Comparison of ENCODE assay signal across 10 mouse cellular contexts in the genomic region with DNA sequence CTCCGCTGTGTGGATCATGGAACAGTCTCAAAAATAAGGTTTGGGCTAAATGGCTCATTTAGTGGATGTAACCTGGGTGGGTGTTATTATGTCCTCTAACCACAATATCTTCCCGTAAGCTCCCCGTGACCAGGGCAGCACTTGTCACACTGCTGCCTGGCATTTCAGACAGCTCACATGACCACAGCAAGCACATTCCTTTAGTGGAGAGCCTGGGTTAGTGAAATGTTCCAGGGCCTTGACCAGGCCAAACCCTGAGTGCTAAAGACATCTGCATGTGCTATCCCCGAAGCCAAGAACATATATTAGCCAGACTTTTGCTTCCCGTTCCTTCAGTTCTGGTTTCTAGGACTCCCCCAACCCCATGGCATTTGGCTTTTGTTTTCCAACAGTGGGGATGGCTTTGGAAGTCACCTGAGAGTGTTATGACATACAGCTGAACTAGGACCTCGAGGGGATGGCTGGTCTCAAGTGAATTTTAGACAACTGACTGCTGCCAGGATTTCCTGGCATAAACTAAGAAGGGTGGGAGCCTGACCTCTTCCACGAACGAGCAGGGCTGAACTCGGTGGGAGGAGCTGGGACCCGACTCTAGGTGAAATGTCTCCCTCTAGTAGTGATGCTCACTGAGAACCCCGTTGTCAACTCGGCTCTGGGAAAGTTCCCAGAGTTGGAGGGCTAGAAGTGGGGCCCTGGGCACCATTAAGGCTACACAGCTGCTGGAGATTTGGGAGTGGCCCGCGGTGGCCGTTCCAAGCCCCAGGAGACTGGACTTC. TPM values are rescaled to one million over a fixed set of nuclear protein-coding genes. Genes with fewer than 3 reads are reported as not detected.
DNase-seq lines count a peak whose midpoint lies in the region; ATAC-seq and TF ChIP-seq lines count a peak whose summit lies in the region.
"Had no signal": no experiment of that assay in that cellular context is flagged by ENCODE, and none has a peak within 500 bp of the region (broad histone marks: within the 10 kb centered on the region; RNA-seq: fewer than 3 reads in every experiment).

No protein-coding gene starts in this region.

- H3K4me3 ChIP-seq in neural tube, embryonic 15.5 days (replicated peaks) = no peak overlapping the region
- H3K4me3 ChIP-seq in intestine, postnatal 0 days (ENCODE audit: low read depth, low read length) = no peak overlapping the region
- H3K4me3 ChIP-seq in stomach, postnatal 0 days (ENCODE audit: low read depth, low read length) = peak overlapping the region; percentile 0; the same call in 1 of the 2 replicates

- H3K27ac ChIP-seq in neural tube, embryonic 15.5 days (replicated peaks) = no peak overlapping the region
- H3K27ac ChIP-seq in intestine, postnatal 0 days (ENCODE audit: low read depth, low read length) = no peak overlapping the region
- no peak overlapping the region for H3K27ac ChIP-seq in stomach, postnatal 0 days (replicated peaks)

- ATAC-seq in neural tube, embryonic 15.5 days (ENCODE audit: low FRiP score) = no peak
- ATAC-seq in intestine, postnatal 0 days = no peak
- no peak for ATAC-seq in stomach, postnatal 0 days (ENCODE audit: low FRiP score, low TSS enrichment)
- no peak for ATAC-seq in erythroblast, adult 5-6 weeks (replicated peaks; ENCODE audit: low FRiP score, poor library complexity, severe bottlenecking)

- no peak for TF ChIP-seq EP300 in stomach, postnatal 0 days (optimal IDR thresholded peaks at IDR 0.05)

- H3K4me1 ChIP-seq in neural tube, embryonic 15.5 days = 0 out of 2 replicates have a peak, but pooled peaks cover 6% of the 10 kb centered on the region
- H3K4me1 ChIP-seq in intestine, postnatal 0 days (replicated peaks; ENCODE audit: control insufficient read depth, insufficient read depth, low read length) = no peaks in the 10 kb centered on the region
- H3K4me1 ChIP-seq in stomach, postnatal 0 days (replicated peaks; ENCODE audit: control insufficient read depth, insufficient read depth) = no peaks in the 10 kb centered on the region

- 47% methylated on average over 15 of the region's 15 CpGs for WGBS in neural tube, embryonic 15.5 days
- 29% methylated on average over 15 of the region's 15 CpGs for WGBS in intestine, postnatal 0 days
- 29% methylated on average over 15 of the region's 15 CpGs for WGBS in stomach, postnatal 0 days

- no peaks in the 10 kb centered on the region for H3K9me3 ChIP-seq in neural tube, embryonic 15.5 days (replicated peaks)
- no peaks in the 10 kb centered on the region for H3K9me3 ChIP-seq in intestine, postnatal 0 days (ENCODE audit: control insufficient read depth)
- no peaks in the 10 kb centered on the region for H3K9me3 ChIP-seq in stomach, postnatal 0 days (ENCODE audit: control insufficient read depth, low read length)

- H3K27me3 ChIP-seq in neural tube, embryonic 15.5 days (replicated peaks) = no peaks in the 10 kb centered on the region
- H3K27me3 ChIP-seq in intestine, postnatal 0 days (replicated peaks; ENCODE audit: control insufficient read depth, insufficient read depth, low read length) = no peaks in the 10 kb centered on the region
- no peaks in the 10 kb centered on the region for H3K27me3 ChIP-seq in stomach, postnatal 0 days (ENCODE audit: control insufficient read depth, insufficient read depth, low read length)

- DNase-seq in adrenal gland, postnatal 14 days = peak; percentile 50
- DNase-seq in adrenal gland, adult 8-10 months = no peak
- DNase-seq in neural tube, embryonic 10.5 days (ENCODE audit: extremely low spot score, low spot score) = no peak
- no peak for DNase-seq in stomach, postnatal 0 days (ENCODE audit: low spot score)
- DNase-seq in layer of hippocampus, adult 11-12 months (ENCODE audit: low spot score) = no peak
- DNase-seq: cerebellum, adult 11-12 months; midbrain, embryonic 14.5 days had no signal

- peaks cover 35% of the 10 kb centered on the region for H3K36me3 ChIP-seq in neural tube, embryonic 15.5 days
- peaks cover 6% of the 10 kb centered on the region; the same call in 1 of the 2 replicates for H3K36me3 ChIP-seq in intestine, postnatal 0 days (ENCODE audit: control insufficient read depth, insufficient read depth)
- no peaks in the 10 kb centered on the region for H3K36me3 ChIP-seq in stomach, postnatal 0 days (ENCODE audit: control insufficient read depth, insufficient read depth, low read length)

- TF ChIP-seq CTCF in intestine, postnatal 0 days (IDR thresholded peaks at IDR 0.05; ENCODE audit: low read depth) = no peak
- no peak for TF ChIP-seq CTCF in stomach, postnatal 0 days (IDR thresholded peaks at IDR 0.05; ENCODE audit: low read depth)

- H3K4me2 ChIP-seq in neural tube, embryonic 15.5 days = peak overlapping the region; percentile 17; the same call in 1 of the 2 replicates
- peak overlapping the region; percentile 44 for H3K4me2 ChIP-seq in intestine, postnatal 0 days (replicated peaks; ENCODE audit: low read depth)
- peak overlapping the region; percentile 35 for H3K4me2 ChIP-seq in stomach, postnatal 0 days (replicated peaks; ENCODE audit: low read depth)

- no peak overlapping the region for H3K9ac ChIP-seq in neural tube, embryonic 15.5 days (replicated peaks)
- no peak overlapping the region for H3K9ac ChIP-seq in intestine, postnatal 0 days (ENCODE audit: low read depth, low read length)
- 0 out of 2 replicates have a peak overlapping the region, but pooled peaks have one; percentile 14 for H3K9ac ChIP-seq in stomach, postnatal 0 days (ENCODE audit: low read length)

RNA-seq across cellular contexts. Expression of gene Gnpat, which starts 29.2 kb away (rescaled TPM):
- 120 and 127 TPM in 2 replicates for total RNA-seq in adrenal gland, postnatal 14 days (2021)
- total RNA-seq in adrenal gland, adult 8-10 months (2022) = 100 to 1,000 TPM in 3 of 4 experiments, 10 to 100 TPM in 1; 93.8 to 131 (median 107) TPM
- polyA plus RNA-seq in neural tube, embryonic 15.5 days (2015; fragmentation: Nextera tagmentation; extraction: Ambion mirVana) = 67.3 and 77.7 TPM in 2 replicates
- polyA plus RNA-seq in intestine, postnatal 0 days (2015; fragmentation: Nextera tagmentation; extraction: Ambion mirVana) = 31.0 and 31.9 TPM in 2 replicates
- polyA plus RNA-seq in stomach, postnatal 0 days (2015; fragmentation: Nextera tagmentation; extraction: Ambion mirVana) = 41.1 and 41.4 TPM in 2 replicates
- 29.7 and 35.0 TPM in 2 replicates for total RNA-seq in erythroblast, adult 5-6 weeks (2015; ENCODE audit: low replicate concordance)
- 18.0 and 40.7 TPM in 2 replicates for total RNA-seq in erythroblast, adult 5-6 weeks (2017; ENCODE audit: low replicate concordance)

RNA-seq across cellular contexts. Expression of gene 2810004N23Rik, which starts 29.3 kb away (rescaled TPM):
- total RNA-seq in adrenal gland, postnatal 14 days (2021) = 27.0 and 29.8 TPM in 2 replicates
- 10 to 100 TPM; 27.5 to 31.3 (median 29.2) TPM for total RNA-seq in adrenal gland, adult 8-10 months (2022)
- polyA plus RNA-seq in neural tube, embryonic 15.5 days (2015; fragmentation: Nextera tagmentation; extraction: Ambion mirVana) = 22.0 and 26.7 TPM in 2 replicates
- polyA plus RNA-seq in intestine, postnatal 0 days (2015; fragmentation: Nextera tagmentation; extraction: Ambion mirVana) = 17.7 and 20.6 TPM in 2 replicates
- polyA plus RNA-seq in stomach, postnatal 0 days (2015; fragmentation: Nextera tagmentation; extraction: Ambion mirVana) = 20.2 and 21.3 TPM in 2 replicates
- total RNA-seq in erythroblast, adult 5-6 weeks (2015; ENCODE audit: low replicate concordance) = 5.6 and 7.1 TPM in 2 replicates
- 9.2 and 9.8 TPM in 2 replicates for total RNA-seq in erythroblast, adult 5-6 weeks (2017; ENCODE audit: low replicate concordance)

RNA-seq across cellular contexts. Expression of gene Trim67, which starts 40.7 kb away (rescaled TPM):
- 4.7 and 5.4 TPM in 2 replicates for total RNA-seq in adrenal gland, postnatal 14 days (2021)
- total RNA-seq in adrenal gland, adult 8-10 months (2022) = 1 to 10 TPM in 3 of 4 experiments, under 1 TPM in 1; 0.99 to 2.9 (median 1.3) TPM
- polyA plus RNA-seq in neural tube, embryonic 15.5 days (2015; fragmentation: Nextera tagmentation; extraction: Ambion mirVana) = 23.6 and 28.3 TPM in 2 replicates
- 0.23 and 0.29 TPM in 2 replicates for polyA plus RNA-seq in intestine, postnatal 0 days (2015; fragmentation: Nextera tagmentation; extraction: Ambion mirVana)
- 0.23 and 0.33 TPM in 2 replicates for polyA plus RNA-seq in stomach, postnatal 0 days (2015; fragmentation: Nextera tagmentation; extraction: Ambion mirVana)
- total RNA-seq in erythroblast, adult 5-6 weeks (2015; ENCODE audit: low replicate concordance) = not detected in 2 replicates
- not detected in 2 replicates for total RNA-seq in erythroblast, adult 5-6 weeks (2017; ENCODE audit: low replicate concordance)
